Mouse (Mus musculus) fibroblast of lung, adult 2 months (primary cell): ENCODE data around the gene Zbp1.

ENCODE experiments used
- DNase-seq: peaks from one replicate; pipeline ENCODE4 v3.0.0-alpha.2; 2011; ENCODE audit warnings: low read depth

Gene Zbp1

DNA sequence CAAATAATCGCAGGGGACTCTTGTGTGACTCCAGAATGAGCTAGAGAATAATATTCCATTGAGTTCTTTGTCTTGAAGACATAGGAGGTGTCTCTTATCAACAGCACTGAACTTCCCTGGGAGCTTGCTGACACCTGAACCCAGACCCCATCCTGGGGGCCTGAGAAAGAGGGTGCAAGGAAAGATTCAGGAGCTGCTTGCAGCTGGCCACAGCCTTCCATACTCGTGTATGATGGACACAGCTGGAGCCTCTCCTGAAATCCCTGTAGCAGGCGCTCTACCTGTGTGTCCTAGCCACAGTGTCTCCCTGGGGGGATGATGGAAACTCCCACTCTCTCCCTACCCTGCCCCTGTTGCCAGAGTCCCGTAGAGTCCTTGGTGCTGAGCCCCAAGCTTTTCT is 6.5 kb downstream of the Zbp1 start:
- no peak for DNase-seq

DNA sequence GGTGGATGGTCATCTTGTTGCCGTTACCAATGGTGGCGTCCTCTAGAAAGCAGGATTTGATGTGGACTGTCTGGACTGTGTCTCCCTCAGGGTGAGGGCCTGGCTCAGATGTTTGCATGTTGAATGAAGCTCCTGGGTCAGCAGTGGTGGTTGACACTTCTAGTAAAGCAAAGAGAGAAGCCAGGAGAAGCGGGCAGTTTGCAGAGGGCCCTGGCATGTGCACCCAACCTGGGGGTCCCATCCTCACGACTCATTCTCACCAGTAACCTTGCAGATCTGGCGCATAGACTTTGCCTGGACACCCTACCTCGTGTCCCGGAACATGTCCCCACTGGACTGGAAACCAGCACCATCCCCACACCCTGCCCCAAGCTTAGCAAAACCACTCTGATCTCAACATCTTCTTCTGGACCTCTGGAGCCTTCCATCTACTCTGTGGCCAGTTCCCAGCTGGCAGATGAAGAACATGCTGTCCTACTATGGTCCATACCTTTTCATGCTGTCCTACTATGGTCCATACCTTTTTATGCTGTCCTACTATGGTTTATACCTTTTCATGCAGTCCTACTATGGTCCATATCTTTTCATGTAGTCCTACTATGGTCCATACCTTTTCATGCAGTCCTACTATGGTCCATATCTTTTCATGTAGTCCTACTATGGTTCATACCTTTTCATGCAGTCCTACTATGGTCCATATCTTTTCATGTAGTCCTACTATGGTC is 9.5 kb downstream of the Zbp1 start:
- no peak for DNase-seq

DNA sequence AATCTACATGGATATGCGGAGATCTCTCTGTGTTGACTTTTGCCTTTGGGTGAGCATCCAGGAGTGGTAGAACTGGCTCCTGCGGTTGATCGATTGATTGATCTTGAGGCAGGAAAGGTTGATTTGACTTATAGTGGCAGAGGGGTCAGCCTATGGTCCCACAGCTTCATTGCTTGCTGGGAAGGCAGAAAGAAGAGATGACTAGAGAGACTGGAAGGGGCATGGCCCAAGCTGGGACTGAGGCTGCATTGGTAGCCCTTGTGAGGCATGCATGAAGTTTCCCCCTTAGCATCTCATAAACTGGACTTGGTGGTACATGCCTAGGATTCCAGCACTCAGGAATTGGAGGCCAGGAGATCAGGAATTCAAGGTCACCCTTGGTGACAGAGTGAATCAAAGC is 11.7 kb downstream of the Zbp1 start:
- DNase-seq: no peak

DNA sequence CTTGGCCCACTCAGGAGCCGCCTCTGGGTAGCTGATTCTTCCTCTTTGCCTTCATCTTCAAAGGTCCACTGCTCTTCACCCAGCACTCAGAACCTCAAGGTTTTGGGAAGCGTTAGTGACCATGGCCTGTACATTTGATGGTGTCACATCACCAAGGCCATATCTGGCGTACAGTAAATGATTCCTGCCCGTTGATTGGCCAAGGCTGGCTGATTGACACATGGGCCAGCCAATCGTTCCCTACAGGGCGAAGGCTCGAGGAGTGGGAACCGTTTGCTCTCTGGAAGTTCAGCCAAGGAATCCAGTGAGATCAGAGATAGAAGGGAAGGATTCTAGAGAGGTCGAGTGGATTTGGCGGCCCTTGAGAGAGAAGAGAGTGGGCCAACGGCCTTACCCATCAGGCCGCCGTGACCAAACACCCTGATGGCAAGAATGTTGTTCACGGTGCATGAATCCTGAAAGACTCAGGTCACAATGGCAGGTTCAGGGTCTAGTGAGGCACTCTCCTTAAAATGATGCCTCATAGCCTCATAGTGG is 13.1 kb downstream of the Zbp1 start:
- no peak for DNase-seq

DNA sequence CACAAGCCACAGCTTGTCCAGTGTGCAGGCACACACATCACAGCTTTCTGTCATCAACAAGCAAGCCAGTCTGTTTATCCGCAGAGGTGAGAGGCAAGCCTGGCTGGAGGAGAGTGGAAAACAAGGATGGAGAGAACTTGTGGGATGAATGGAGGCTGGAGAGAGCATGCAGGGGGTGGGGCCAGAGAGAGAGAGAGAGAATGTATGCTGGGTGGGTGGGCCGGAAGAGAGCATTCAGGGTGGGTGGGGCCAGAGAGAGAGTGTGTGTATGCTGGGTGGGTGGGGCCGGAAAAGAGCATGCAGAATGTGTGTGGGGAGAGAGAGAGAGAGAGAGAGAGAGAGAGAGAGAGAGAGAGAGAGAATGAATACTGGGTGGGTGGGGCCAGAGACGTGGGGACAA is 14.1 kb downstream of the Zbp1 start:
- no peak for DNase-seq

DNA sequence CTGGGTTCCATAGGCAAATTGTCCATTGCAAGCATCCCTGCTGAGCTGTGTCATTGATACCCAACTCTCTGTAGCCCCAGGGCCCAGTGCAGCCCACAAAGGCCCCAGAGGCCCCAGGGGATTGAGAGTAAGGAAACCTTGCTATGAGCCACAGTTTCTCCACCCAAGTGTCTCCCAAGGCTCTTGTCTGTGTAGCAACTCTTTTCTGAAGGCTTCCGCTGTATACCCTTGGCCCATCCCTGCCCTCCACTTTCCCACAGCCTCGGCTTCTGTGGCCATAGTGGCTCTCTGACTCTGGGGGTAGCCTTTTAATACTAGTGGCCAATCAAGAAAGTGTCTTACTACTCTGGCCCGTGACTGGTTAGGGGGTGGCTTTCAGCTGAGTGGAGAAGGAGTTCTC is 15.0 kb downstream of the Zbp1 start:
- DNase-seq: no peak

DNA sequence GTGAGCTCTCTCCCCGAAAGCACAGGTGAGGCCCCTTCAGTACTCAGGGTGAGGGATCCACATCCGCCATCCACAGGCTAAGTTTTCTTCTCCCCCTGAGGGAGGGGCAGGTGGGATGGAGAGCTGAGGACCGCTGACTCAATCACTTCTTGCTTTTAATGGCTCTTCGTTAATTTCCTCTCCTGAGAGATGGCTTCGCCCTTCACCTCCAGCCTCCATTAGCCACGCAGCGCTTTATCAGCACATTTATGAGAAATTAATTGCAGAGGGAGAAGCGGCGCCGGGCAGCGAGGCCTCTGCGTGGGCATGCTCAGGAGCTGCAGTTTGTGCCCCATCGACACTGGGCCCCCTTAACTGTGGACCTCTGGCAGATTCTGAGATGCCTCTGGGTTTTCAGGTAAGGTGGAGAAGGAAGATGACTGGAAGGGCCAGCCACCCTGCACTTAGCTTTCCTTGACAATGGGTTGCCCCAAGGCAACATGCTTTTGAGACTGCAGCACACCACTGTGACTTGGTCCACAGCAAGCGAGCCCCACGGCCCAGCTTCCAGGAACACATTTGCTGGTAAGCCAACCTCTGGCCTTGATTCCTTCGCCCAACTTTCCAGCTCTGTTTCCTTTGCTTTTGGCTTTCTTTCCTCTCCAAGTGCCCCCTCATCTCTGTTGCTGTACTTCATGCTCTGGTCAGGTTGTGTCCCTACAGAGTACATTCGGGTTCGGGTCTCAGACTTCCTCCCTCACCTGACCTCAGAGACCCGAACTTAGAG is 15.6 kb downstream of the Zbp1 start:
- DNase-seq: no peak

DNA sequence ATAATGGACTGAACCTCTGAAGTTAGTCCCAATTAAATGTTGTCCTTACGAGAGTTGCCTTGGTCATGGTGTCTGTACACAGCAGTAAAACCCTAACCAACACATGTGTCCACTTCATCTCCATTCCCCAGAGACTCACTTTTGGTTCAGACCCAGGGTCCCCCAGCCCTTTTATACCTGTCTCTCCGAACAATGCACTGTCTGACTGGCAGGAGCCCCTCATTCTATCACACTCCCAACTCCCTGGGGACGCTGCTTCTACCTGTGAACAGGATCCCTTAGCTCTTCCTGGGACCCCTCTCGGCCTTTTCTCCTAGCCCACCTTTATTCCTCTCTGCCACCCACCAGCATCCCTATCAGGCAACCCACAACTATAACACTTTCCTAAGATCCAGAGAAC is 23.9 kb downstream of the Zbp1 start:
- no peak for DNase-seq

DNA sequence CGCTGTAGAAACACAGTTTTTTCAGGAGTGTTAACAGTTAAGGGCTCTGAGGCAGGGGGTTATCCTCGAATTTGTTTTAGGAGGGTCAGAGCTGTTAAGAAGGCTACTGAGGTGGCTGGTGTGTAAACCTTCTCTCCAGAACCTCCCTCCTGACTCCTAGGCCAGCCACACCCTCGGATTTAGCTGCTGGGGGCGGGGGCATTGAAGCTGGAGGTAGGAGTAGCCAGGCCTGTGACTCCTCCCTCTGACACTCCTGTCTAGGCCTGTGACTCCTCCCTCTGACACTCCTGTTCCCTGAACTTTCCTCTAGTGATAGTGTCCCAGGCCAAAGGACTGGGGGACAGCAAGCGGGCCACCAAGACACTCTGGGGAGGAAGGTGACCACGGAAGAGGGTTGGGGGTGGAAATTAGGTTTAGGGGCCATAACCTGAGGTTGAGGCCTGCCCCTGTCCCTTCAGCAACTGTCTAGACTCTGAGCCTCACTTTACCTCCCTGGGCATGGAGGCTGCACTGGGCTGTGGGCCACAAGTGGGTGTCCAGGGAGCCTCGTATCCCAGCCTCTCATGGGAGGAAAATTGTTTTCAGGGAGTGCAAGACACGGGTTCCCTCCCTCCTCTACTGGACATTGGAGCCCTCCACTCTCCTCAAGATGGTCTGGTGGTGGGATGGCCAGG is 31.4 kb downstream of the Zbp1 start:
- DNase-seq: no peak

DNA sequence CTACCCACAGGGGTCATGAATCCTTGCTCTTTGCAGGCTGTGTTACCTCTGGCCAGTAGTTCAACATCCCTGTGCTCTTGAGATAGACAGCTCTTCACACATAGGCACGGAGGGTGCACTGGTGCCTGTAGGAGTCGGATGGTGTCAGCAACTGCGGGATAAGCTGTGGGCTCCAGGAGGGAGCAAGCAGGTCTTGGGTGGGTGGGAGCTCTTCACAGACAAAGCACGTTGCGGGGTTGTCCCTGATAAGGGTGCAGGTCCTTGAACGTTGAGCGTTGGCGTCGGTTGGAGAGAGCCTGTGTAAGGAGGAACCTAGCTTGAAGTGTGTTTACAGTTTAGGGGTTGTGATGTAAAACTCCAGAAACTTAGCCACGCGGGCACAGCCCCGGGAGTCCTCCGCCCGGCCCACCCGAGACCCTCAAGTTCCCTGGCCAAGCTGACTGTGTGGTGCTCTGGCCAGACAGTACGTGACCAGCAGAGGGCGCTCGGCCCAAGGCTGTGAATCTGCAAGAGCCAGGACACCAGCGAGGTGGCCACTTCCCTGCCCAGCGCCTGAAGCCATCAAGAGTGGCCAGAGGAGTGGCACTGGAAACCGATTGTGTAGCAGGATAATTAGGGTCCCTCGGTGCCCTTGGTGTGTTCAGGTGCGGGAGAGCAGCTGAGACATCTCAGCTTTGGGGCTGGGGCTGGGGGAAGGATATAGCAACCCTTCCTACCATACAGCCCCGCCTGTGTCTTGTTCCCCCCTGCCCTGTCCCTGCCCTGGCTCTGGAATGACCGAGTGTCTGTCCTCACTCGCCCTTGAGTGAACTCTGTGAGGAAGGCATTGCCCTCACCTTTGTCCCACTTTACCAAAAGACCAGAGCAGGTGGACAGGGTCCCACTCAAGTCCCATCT is 32.4 kb downstream of the Zbp1 start:
- DNase-seq: no peak

DNA sequence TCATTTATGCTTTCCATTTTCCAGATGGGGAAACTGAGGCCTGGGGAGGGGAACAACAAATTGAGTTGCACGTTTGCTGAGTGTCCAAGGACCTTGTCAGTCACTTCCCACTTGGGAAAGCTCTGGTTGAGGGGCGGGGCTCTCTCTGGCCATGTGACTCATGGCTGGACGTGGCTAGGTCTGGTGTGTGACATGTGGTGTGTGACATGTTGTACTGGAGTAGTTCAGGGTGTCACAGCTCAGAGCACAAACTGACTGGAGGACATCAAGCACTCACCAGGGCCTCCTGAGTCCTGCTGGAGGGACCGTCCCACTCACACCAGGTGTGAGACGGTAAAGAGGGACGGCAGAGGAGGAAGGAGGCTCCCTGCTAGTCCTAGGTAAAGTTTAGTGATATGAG is 33.4 kb downstream of the Zbp1 start:
- no peak for DNase-seq

DNA sequence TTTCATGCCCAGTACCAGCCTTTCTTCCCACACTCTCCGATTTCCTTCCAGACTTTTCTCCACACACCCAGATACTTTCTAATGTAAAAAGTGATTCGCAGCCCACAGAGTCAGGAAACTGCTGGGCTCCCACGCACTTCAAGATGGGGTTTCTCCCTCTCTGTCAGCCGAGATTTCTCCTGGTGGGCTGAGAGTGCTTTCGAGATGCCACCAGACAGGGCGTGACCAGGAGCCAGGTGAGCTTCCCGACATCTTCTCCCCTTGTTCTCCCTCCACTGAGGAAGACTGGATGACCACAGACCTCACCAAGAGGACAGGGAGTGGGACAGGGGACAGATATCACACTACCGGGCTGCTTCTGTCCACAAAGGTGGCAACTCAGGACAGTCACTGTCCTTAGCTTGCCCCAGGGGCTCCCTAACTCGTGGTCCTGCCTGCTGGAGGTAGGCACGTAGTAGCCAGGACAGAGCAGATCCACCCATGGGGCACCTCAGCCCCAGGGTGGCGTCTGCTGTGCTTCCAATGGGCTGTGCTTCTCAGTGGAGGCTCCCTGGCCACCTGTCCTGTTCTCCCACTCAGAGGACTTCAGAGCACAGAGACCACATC is 34.1 kb downstream of the Zbp1 start:
- no peak for DNase-seq

DNA sequence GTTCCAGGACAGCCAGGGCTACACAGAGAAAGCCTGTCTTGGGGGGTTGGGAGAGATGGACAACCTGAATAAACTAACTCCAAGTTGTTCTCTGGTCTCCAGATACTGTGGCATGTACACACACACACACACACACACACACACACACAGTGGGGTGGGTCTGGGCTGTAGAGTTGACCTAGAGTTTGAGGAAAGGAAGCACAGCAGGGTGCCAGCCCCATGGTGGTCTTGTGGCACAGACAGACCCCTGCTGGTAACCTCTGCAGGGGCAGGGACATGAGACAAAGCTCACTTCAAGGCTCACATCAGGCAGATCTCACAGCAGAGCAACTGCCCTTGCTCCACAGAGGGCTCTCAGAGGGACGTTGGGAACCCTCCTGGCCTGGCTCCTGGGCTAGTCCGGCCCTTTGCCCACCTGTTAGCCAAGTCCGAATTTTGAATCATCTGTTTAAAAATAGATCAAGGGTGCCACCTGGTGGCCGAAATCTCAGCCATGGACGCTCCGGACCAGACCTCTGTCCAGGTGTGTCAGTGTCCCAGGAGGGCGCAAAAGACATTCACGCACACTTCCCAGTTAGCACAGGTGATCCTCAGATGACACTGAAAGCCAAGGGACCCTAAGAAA is 34.8 kb downstream of the Zbp1 start:
- DNase-seq: no peak

DNA sequence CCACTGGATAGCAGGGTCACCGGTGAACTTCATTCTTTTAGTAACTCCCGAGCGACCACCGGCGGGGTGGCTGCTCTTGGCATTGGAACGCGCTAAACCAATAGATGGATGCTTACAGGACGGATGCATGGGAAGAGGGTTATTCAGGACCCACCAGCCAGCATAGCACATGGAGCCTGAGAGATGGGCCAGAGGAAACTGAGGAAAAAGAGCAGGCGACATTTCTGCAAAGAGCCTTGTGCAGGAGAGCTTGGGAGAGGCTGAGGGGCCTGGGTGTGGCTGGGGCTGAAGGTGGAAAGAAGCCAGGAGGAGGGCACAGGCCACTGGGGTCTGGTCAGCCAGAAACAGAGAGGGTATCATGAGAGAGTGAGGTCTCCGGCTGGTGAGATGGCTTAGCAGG is 35.4 kb downstream of the Zbp1 start:
- no peak for DNase-seq

DNA sequence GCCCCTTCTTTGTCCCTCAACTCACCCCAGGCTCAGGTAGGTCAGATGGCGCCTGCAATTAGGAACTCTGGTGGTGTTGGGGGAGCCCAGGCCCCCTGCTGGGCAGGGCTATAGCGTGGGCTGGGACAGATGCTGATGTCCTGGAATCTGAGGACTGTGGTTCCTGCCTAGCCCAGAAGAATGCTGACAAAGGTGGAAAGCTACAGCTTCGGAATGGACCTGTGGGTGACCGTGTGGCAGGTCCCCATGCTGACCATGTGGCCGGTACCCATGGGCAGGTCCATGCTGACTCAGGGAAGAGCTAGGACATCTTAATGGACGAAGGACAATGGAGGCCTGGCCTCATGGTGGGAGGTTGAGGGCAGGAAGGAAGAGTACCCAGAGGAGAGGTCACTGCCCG is 35.9 kb downstream of the Zbp1 start:
- DNase-seq: no peak

DNA sequence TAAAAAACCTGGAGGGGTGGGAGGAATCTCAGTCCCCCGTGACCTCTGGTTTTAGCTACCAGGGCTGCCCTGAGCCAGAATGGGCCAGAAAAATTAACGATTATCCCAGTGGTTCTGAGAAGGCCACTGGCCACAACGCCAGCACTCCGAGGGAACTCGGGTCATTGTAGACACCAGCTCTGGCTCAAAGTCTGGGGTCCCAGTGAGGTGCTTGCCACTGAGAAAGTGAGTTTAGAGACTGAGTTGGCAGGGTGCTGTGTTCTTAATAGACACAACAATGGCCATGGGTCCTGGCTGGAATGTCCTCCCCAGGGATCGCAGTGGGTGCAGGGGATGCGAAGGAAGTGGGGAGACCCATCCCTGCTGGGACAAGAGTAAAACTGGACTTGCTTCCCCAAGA is 36.8 kb downstream of the Zbp1 start:
- no peak for DNase-seq

DNA sequence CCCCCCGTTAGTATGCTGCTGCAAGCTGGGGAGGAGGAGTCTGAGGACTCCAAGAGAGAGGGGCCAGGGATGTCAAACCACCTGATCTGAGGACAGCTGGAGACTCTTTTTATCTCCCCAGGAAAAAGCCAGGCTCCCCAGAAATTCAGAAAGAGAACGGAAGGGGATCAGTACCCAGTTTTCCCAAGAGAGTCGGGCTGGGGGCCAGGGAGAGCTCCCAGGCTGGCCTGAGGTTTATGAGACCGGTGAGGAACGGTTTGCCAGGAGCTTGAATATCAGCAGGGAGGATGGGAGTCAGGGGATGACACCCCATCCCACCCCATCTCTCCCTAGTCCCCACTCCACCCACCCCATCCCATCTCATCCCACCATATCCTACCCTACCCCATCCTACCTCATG is 37.2 kb downstream of the Zbp1 start:
- no peak for DNase-seq

DNA sequence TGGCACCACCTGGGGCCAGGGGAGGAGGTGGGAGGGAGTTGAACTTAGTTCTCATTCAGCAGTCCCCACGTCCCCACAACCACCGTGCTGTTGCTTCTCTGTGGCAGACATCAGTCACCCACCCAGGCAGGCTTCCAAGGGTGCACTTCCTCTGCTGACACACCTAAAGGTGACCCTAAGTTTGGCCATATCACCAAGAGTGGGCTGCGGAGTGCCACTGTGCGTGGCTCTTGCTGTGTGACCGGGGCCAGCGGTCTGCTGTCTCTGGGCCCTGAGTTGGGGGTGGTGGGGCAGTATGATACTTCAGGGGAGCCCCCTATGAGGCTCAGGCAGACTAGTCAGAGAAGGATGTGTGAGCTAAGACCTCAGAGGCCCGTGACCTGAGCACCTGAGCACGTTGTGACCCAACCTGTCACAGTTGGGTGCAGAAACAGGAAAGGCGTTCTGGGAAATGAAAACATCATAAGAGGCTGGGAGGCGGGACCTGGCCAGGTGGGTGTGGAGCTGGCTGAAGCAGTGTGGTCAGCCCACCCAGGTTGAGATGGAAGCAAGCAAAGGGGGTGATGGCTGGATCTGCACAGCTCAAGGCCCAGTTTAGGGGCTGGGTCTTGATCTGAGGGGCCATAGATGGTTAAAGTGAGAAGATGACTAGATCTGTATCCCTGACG is 37.9 kb downstream of the Zbp1 start:
- no peak for DNase-seq

DNA sequence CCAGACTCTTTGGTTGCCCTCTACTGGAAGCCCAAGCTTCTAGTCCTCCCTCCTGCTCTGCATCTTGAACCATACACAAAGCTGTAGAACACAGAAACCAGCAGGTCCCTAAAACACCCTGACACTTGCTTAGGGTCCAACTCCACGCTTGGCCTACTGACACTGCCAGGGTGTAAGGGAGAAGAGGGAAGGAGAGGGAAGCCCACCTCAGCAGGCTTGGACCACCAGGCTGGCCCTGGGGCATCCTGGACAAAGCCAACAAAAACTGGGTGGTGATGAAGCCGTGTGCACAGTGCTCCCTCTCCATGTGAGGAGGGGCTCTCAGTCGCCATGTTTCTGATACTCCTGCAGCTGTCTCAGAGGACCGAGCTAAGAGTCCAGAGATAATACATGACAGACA is 38.7 kb downstream of the Zbp1 start:
- no peak for DNase-seq

DNA sequence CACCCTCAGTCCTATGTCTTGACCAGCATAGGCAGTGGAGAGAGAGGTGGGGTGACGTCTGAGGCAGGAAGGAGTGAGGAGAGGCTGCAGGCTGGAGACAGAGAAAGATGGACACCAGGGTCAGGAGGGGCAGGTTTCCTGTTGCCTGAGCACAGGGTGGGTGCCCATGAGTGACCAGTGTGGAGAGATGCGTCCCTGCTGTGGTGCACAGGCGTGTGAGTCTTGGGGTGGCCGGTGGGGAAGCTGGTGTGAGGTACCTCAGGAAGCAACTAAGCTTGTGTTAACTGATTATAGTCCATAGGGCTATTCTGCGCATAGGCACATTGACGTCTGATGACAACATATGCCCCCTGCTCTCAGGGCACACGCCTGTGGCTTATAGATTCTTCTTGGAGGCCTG is 39.7 kb downstream of the Zbp1 start:
- DNase-seq: no peak

DNA sequence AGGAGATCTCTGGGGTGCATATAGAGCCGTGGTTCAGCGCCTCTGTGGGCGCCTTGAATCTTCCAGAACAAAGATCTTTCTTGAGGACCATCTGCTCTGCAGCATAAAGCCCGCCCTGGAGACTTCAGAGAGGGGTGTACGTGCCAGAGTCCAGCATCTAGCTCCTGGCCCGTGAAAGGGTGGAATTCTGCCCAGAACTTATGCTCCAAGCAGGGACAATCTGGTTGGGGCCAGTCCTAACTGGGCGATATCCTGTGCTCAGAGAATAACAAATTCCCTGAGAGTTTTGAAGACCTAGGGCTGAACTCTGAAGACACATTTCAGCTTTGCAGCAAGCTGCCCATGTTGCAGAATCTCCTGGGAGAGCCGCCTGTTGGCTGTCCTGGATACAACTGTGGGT is 40.8 kb downstream of the Zbp1 start:
- DNase-seq: no peak
